Mouse (Mus musculus) heart, adult 9 months (tissue): Measurements from ENCODE around the gene Aqp9.

Experiments used
- DNase-seq, 2 experiments: peaks; one replicate each; pipeline ENCODE4 v3.0.0; 2022; ENCODE audit warnings: low spot score in 2 of 2

Gene Aqp9

GRCm38 (mm10) chr9:71066491-71066890, 102.0 kb downstream of the Aqp9 start:
- no peak for DNase-seq

- DNase-seq, result no peak
These were observed 103.1 kb downstream of the Aqp9 start for GRCm38 (mm10) chr9:71065343-71065875.

GRCm38 (mm10) chr9:71064291-71064840, 104.1 kb downstream of the Aqp9 start:
- DNase-seq, result no peak

GRCm38 (mm10) chr9:71063551-71063950, 104.9 kb downstream of the Aqp9 start:
- DNase-seq, result no peak

- no peak for DNase-seq
These were observed 105.5 kb downstream of the Aqp9 start for GRCm38 (mm10) chr9:71062976-71063375.

- no peak for DNase-seq
These were observed 106.2 kb downstream of the Aqp9 start for GRCm38 (mm10) chr9:71062301-71062700.
